Mouse (Mus musculus): ENCODE results near the gene Tat. TPM values are rescaled to one million over a fixed set of nuclear protein-coding genes. Genes with fewer than 3 reads are reported as not detected.

Tat gene
- under 1 TPM in 1 of 2 experiments, not detected in 1; 0.31 TPM for total RNA-seq (2021)
- long read RNA-seq, experiment 1, result 0 reads
- long read RNA-seq, experiment 2, result 0 reads

DNA sequence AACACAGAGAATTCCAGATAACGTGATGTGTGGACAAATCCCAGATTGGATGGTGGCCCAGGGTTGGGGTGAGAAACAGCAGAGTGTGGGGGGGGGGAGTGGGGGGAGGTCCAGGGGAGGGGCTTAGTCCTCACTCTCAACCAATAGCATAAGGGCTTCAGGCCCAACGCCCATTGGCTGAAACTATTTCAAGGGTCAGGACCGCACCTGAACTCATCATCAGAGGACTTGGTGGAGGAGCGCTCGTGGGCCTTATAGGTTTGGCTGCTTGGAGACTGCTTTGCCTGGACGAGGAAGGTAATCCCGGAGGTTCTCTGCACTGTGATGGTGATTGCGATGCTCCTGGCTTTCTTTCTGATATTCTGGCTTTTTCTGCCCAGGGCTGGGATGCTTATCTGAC, at the start of gene Tat:
Gene Tat, plus strand, starts transcription at position 214 of the 400 bp plus-strand sequence.
- no peak for DNase-seq (ENCODE audit: low spot score)

DNA sequence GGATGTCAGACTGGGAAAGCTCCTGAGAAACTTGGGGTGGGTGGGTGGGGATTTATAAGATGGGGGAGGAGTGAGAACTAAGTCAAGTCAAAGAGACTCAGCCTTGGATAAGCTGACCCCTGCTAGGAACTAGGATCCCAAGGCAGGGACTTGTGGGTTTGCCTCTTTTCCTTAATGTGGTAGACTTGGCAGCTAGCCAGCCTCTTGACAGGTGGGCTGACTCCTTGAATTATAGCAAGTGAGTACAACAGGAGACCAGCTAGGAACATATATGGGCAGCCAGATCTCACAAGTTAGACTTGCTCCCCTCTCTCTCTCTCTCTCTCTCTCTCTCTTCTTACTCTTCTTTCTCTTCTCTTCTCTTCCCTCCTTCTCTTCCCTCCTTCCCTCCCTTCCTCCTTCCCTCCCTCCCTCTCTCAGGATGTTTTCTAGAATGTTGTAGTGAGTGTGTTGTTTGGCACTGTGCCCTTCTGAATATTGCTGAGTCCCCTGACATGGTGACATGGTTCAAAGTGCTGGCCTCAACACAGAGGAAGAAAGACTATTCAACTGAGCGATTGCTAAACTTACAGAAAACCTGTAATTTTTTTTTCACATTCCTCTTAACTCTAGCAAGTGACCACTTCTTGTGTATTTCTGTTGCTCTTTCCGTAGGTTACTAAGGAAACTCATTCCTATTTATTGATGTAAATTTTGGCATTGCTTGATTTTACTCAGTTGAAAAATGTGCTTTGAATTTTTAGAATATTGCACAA, 48.5 kb upstream of the Tat start:
- no peak for DNase-seq (ENCODE audit: low spot score)

DNA sequence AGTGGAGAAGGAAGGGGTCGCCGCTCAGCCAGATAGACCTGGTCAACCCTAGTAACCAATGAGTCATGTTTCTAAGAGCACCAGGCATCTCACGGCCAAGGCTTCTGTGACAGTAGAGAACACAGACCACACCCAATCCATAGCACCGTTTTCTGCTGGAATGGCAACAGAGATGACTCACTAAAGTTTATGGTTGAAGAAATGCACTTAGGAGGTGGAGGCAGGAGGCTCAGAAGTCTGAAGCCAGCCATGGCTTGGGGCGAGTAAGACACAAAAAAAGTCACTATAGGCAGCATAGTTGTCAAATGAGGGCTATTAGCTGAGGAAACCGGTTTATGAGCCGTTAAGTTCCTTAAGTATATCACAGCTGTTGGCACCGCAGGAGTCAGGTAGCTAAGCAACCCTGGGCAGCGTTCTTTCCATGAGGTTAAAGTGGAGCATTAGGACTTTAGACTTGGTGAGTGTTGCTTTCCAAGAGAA, 45.0 kb upstream of the Tat start:
- DNase-seq (ENCODE audit: low spot score), result no peak

DNA sequence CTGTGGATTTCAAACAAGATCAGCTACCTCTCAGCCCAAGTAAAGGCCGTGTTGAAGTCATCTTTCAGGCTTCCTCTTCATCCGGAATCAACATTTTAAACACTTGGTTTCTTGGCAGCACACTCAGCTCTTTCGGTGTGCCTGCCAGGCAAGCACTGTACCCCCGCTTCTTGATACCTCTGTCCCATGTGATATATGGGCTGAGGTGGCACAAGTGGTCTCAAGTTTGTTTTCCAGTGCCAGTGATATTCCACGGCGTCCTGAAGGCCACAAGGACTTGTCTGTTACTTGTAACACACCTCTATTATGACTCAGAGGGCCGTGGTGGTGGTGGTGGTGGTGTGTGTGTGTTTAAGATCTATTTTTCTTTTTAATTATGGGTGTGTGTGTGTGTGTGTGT, 44.5 kb upstream of the Tat start:
- DNase-seq (ENCODE audit: low spot score), result no peak

DNA sequence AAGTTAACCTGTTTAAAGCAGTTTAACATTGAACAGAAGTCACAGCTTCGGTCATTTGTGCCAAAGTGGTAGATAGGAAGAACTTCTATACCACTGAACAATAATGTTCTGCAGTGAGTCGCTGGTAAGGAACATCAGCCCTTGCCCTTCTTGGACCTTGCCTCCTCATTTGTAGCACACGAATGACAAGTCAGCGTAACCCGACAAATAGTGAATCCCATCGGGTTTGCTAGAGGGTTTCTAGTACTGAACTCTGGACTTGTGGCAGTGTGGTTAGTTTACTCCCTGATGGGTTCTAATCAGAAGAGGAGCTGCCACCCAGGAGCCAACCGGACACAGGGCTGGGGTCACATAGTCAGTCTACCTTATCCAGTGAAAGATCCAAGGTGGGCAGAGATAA, 44.0 kb upstream of the Tat start:
- DNase-seq (ENCODE audit: low spot score), result no peak

DNA sequence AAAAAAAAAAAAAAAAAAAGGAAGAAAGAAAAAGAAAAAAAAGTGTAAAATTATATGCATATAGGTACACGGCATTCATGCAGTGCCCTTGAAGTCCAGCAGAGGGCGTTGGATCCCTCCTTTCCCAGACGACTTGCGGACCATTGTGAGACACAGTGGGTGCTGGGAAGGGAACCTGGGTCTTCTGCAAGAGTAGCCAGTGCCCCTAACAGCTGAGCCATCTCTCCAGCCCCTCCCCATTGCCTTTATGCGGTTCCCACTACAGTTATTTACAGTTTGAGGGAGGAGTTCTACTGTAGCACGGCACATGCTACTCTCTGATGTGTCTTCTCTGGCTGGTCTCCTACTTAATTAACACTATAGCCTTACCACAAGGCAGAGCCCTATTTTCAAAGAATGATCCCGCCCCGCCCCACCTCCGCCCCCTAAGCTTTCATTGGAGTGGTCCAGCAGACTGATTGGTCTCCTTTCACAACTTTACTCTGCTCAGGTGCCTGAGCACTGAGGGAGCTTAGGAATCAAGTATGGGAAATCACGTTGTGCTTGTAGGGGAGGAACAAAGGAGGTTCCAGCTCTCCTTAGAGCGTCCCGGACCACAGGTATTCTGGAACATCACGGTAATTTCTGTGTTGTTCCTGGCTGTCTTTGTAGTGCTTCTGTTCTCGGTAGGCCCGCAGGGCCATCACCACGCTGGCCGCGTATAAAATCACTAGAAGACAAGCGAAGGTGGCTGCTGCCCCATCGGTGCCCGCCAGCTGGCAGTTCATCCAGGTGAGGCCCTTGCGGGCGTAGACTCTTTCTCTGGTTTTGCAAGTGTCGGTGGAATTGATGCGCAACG, 42.6 kb upstream of the Tat start:
- DNase-seq (ENCODE audit: low spot score), result no peak

DNA sequence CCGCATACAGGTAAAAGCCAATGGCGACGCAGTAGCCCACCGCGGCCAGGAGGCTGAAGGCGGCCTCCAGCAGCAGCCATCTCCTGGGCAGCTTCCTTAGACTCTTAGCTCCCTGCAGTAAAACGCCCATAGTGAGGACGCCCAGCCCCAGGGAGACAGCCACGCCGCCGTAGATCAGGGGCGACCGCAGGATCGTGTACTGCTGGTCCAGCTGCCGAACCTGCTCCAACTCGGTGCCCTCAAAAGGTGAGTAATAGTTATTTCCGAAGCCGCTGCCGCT, 42.0 kb upstream of the Tat start:
- no peak for DNase-seq (ENCODE audit: low spot score)

DNA sequence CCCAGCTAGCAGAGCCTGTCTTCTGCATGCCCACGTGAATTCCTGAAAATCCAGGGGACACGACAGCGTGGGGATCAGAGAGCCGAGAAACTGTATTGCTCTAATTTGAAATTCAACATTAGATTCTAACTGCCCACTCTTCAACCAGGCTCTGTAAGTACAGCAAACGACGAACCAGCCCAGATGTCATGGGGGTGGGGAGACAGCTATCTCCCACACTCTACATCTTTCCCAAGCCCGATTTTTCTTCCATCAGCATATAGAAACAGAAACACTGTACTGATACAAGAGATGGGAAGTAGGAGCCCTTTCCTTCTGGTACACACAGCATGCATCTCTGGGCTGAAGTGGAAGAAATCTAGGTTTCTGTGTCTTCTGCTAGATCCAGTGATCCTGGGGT, 38.1 kb upstream of the Tat start:
- no peak for DNase-seq (ENCODE audit: low spot score)

DNA sequence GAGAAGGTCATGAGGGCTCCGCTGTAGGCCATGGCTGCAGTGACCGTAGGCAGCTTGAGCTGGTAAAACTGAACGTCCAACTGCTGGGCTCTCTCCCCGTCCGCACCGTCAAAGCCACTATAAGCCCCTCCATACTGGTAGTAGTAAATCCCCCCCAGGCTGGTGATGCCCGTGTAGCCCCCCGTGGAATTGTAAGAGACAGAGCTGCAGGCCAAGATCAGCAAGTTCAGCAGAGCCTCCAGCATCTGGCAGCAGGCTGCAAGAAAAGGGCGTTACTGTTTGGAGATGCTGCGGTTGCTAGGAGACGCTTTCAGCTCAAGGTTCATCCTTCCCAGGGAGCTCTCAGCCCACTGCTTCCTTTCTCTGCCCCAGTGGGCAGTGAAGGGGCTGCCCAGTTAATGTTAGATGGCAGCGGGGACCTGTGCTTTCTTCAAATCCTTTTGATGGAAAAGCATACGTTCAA, 35.7 kb upstream of the Tat start:
- DNase-seq (ENCODE audit: low spot score), result peak; percentile 35

DNA sequence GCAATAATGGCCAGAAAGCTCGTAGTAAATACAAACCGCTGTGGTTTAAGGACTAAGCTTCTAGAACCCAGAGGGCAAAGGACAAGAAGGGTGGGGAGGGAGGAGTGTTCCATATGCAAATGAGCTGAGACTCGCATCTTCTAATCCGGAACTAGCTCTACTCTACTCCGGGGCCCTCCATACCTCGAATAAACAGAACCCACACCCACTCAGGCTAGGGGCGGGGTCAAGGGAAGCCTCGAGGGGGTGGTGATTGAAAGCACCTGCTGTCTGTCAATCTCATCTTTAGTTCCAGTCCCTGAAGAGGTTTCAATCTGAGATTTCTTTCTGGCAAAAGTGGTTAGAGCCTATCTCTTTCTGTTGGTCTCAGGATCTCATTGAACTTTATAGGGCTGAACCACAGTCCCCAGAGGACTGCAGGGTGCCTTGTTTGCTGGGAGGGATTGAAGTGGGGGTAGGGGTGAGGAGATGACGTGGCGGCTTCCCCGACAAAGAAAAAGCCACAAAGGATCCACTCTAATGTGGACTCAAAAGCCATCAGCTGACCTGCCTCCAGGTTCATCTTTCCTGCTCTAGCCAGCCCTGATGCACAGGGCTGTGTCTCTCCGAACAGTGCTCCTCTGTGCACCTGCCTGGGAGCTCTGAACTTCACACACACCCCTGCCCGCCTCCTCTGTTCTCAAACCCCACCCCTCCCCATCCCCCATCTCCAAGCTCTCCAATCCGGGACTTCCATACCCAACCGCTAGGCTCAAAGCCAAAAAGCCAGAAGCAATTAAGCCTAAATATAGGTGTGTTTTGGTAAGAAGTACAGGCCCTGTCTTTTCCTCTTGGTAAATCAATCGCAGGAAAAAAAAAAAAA, 32.8 kb upstream of the Tat start:
- DNase-seq (ENCODE audit: low spot score), result no peak

DNA sequence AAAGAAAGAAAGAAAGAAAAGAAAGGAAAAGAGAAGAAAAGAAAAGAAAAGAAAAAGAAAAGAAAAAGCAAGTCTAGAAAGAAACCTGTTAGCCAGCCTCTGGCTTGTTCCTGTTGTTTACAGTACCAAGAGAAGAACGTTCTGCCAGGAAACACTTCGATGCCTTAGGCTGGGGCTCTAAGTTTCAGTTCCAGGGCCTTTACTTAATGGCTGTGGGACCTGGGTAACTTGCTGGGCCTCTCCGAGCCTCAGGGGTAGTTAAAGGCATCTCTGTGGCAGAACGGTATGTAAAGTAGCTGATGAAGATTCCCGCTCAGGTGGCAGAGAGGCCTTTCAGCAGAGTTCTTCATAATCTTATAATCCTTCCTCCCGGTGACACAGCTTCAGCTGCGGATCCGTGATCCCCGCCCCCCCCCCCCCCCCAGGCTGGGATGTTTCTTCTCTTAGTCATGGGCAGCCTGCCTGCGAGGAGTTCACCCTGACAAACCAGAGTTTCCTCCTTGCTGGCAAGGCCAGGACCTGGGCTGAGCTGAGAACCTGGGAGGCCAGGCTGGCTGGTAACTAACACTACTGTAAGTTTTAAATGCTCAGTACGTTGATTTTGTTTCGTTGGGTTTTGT, 32.1 kb upstream of the Tat start:
- no peak for DNase-seq (ENCODE audit: low spot score)

DNA sequence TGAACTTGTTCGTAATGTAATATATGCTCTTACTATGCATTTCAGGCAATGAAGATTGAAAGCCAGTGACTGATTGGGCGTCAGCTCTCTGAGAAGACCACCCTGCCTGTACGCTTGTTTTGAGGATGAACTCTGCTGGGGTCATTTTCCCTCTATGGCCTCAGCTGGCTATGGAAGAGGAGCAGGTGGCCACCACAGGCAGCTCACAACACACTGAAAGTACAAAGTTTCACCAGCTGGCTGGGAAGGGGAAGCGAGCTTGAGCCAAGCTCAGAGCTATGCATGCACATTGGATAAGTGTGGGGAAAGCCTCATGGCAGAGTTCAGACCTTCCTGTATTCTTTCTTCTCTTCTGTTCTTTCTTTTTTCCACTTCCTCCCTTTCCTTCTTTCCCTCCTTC, 31.1 kb upstream of the Tat start:
- DNase-seq (ENCODE audit: low spot score), result no peak

DNA sequence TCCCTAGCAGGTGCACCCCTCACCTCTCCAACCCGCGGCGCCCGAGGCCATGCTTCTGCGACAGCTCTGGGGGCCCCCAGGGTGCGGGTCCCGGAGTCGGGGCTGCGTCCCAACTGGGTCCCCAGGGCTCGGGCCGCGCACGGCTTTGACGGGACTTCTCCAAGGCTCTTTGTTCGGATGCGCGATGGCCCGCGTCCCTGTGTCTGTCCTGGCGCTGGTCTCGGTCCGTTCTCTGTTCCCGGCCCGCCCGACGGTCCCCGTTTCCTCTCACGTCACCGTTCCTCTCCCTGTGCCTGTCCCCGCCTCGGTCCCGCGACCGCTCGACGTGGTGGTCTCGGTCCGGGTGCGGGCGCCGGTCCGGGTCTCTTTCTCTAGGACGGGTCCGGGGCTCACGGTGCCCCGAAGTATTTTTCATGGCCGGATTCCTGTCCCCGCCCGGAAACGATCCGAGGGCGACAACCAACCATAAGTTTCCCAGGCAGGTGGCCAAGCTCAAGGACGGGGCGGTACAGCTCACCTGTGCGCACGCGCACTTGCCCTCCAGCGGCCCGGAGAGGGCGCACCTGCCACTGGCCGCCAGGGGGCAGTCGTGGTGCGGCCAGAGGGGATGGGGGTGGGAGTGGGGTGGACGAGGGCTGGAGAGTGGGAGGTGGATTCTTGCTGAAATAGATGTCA, 28.4 kb upstream of the Tat start, which contains the start of gene Marveld3:
Gene Marveld3, minus strand, starts transcription at position 511 of the 675 bp plus-strand sequence.
- DNase-seq (ENCODE audit: low spot score), result no peak

DNA sequence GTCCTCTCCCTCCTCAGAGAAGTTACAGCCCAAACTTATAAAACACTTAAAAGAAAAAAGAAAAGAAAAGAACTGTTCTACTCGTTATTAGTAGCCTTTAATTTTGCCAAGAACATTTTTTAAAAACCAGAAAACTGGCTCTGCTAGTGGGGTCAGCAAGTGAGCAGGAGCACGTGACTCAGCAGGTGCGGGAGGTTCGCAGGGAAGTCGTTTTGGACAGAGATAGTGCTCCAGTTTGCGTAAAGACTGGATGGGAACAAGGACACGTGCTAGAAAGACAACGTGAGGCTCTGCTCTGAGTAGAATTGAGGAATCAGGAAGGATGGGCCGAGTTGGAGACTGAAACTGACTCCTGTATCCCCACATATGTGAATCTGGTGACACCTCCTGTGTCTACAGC, 27.3 kb upstream of the Tat start:
- DNase-seq (ENCODE audit: low spot score), result no peak

DNA sequence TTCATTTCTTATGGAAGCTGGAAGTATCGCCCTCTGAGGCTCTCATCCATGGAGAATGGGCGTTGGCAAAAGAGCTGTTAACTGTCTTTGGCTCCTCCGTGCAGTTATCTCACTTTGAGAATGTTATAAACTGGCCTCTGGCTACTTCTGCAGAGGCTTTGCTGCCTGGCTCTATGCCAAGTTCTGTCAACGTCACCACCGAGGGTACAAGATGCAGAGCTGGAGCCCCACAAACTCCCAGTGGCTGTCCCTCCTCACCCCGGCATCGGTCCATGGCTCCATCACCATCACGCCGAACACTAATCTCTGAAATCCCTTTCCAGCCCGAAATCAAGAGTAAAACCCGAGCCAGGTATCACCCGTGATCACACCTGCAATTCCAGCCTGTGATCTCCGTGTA, 26.8 kb upstream of the Tat start:
- DNase-seq (ENCODE audit: low spot score), result no peak

DNA sequence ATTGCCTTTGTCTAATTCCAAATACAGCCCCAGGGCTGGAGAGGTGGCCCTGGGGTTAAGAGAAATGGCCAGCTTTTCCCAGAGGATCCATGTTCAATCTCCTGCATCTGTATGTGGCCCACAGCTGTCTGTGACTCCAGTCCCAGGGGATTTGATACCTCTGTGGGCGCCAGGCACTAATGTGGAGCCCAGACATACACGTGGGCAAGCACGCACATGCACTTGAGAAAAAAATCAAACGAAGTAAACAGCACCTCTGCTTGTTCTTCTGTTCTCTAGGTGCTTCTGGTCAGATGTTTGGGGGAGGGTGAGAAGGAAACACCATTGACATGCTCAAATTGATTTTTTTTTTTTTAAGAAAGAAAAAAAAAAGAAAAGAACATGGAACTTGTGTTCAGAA, 26.1 kb upstream of the Tat start:
- DNase-seq (ENCODE audit: low spot score), result no peak

DNA sequence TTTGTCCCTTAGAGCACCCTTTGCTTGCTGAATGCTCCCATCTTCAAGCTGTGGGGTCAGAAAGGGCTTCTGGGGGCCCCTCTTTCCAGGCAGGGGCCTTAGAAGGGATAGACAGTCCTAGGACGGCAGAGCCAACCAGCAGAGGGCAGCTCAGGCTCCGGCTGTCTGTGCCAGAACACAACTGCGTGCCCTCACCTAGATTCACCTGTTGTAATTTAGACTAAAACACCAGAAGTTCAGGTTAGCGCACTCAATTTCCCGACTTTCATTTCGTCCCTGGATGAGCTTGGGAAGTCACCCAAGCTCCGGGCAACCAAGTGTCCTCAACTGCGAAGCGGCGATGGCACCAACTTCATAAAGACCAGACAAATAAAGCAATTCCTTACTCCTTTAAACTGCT, 21.4 kb upstream of the Tat start:
- no peak for DNase-seq (ENCODE audit: low spot score)

DNA sequence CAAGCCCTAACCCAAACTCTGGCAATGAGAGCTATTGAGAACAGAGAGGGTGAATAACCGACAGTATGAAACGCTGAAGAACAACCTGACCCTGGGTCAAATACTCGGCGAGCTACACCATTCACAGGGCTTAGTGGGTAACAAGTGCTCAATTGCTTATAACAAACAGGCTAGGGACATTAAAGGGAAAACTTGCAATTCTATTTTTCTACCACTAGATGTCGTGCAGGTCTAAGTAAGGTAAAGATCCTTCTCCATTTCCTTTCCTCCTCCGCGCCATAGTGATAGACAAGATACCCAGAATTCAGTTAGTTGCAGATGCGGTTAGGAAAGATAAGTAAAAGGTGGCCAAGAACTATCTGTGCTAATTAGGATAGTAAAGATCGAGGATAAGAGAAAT, 19.9 kb upstream of the Tat start:
- DNase-seq (ENCODE audit: low spot score), result no peak

DNA sequence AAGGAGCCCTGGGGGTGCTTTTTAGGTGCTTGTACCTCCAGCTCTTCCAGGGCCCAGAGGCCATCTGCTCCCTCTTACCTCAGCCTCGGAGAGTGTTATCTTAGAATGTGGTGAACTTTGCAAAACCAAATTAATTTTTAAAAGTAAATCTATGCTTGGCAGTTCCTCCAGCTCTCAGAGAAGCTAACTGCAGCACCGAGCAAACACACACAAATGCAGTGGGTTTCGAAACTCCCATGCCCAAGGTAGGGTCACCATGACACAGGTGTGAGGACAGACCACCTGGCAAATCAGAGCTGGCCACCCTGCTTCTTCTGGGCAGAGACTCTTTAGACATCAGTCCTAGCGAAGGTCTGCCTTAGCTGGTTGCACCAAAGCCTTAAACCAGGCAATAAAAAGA, 17.3 kb upstream of the Tat start:
- DNase-seq (ENCODE audit: low spot score), result no peak

DNA sequence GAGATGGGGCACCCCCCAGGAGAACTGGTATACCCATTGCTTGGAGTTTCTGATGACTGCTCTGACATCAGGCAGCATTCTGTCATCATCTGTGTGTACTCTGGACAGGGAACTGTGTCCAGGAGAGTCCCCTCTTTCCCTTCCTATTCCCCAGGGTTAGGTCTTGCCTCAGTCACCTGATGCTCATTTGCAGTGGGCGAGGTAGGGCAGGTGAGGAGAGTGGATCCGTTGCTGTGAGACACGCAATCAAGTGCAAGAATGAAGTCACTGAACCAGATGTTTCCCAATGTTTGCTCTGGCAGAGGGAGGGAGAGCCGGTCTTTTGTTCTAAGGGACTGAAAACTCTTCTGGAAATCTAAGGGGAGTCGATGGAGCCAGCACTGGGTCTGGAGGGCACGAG, 10.9 kb upstream of the Tat start:
- DNase-seq (ENCODE audit: low spot score), result no peak
